Mouse (Mus musculus) lung, postnatal 0 days (tissue): ENCODE results near the gene Pgrmc2. TPM values are rescaled to one million over a fixed set of nuclear protein-coding genes. Genes with fewer than 3 reads are reported as not detected.

Source experiments
- ATAC-seq: fragments of 200-750 bp; cut with Nextera tagmentation; 2 replicates; pipeline ENCODE4 v1.8.0; 2017; ENCODE audit warnings: moderate library complexity
- DNase-seq: peaks from one replicate; pipeline ENCODE4 v3.0.0-alpha.2; 2016; ENCODE audit warnings: low spot score
- H3K27ac ChIP-seq: fragments of 300-500 bp; sonication (generic); 2 replicates; pipeline ENCODE4 v1.5.1; 2014; ENCODE audit warnings: antibody characterized with exemption, mild to moderate bottlenecking, low read length, mixed read lengths
- H3K27me3 ChIP-seq: fragments of 300-500 bp; sonication (generic); replicated peaks from 2 replicates; pipeline ENCODE4 v1.6.1; 2014; ENCODE audit warnings: low read length, mixed read lengths; ENCODE audit not compliant: insufficient read depth
- H3K36me3 ChIP-seq: fragments of 300-500 bp; sonication (generic); 2 replicates; pipeline ENCODE4 v1.6.1; 2014; ENCODE audit warnings: low read length, mixed read lengths; ENCODE audit not compliant: insufficient read depth
- H3K4me1 ChIP-seq: fragments of 300-500 bp; sonication (generic); 2 replicates; pipeline ENCODE4 v1.6.1; 2014; ENCODE audit warnings: antibody characterized with exemption, low read depth, low read length, mixed read lengths; ENCODE audit not compliant: insufficient read depth
- H3K4me2 ChIP-seq: fragments of 300-500 bp; sonication (generic); replicated peaks from 2 replicates; pipeline ENCODE4 v1.6.1; 2014; ENCODE audit warnings: low read depth, mild to moderate bottlenecking, low read length, moderate library complexity, mixed read lengths
- H3K4me3 ChIP-seq: fragments of 300-500 bp; sonication (generic); 2 replicates; pipeline ENCODE4 v1.5.1; 2014; ENCODE audit warnings: low read depth, low read length
- H3K9ac ChIP-seq: fragments of 300-500 bp; sonication (generic); replicated peaks from 2 replicates; pipeline ENCODE4 v1.6.1; 2014; ENCODE audit warnings: low read depth, mild to moderate bottlenecking
- H3K9me3 ChIP-seq: fragments of 300-500 bp; sonication (generic); 2 replicates; pipeline ENCODE4 v1.6.1; 2016; ENCODE audit warnings: low read length, mixed read lengths
- CTCF ChIP-seq: IDR thresholded peaks from 2 replicates; pipeline ENCODE4 v1.5.1; 2016; ENCODE audit warnings: antibody characterized with exemption, mild to moderate bottlenecking
- EP300 ChIP-seq: IDR thresholded peaks from 2 replicates; pipeline ENCODE4 v1.6.1; 2016; ENCODE audit warnings: antibody characterized with exemption, mild to moderate bottlenecking, control low read depth
- WGBS: fragments of 180-500 bp; shearing (Covaris S2); extraction: QIAGEN DNeasy Blood & Tissue Kit; methylation state at CpG from one replicate; pipeline ENCODE4 v1.1.7; 2014; 5-methylcytosine and 5-hydroxymethylcytosine counted together
- polyA plus RNA-seq: library from polyadenylated mRNA; unstranded; fragments of >200 nt; fragmentation: Nextera tagmentation; extraction: Ambion mirVana; gene quantifications from 2 replicates; pipeline ENCODE4 v1.2.1, GENCODE M21; 2015

Pgrmc2 gene
- polyA plus RNA-seq, 1 experiment from 2014 or later = 22.1 TPM

DNA sequence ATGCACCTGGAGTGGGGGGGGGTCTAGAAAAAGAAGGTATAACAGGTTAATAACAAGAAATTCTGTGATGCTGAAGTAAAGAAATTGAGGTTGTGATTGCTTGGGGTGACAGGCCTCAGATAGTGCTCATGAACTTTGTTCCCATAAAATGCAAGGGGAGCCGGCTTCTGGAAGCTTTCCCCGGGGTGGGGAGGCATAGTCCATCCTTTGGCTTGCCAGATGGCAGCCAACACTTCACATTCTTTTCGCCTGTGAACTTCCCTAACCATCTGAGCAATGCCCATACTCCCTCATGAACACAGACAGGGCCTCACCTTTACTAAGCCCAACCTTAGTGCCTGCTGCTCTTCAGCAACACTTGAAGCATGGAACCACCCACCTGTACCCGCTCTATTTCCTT is 9.5 kb upstream of the Pgrmc2 start:
- Histone ChIP-seq H3K4me3 (no peak overlapping the region), H3K9me3 (no peaks in the 10 kb centered on the region), H3K27me3 (no peaks in the 10 kb centered on the region), H3K36me3 (no peaks in the 10 kb centered on the region), H3K9ac (no peak overlapping the region), H3K27ac (no peak overlapping the region), H3K4me1 (no peaks in the 10 kb centered on the region), H3K4me2 (no peak overlapping the region)
- no peak for ATAC-seq
- 65% methylated on average over 4 of the region's 4 CpGs for WGBS
- DNase-seq = no peak
- TF ChIP-seq EP300 = no peak
- TF ChIP-seq CTCF = no peak

DNA sequence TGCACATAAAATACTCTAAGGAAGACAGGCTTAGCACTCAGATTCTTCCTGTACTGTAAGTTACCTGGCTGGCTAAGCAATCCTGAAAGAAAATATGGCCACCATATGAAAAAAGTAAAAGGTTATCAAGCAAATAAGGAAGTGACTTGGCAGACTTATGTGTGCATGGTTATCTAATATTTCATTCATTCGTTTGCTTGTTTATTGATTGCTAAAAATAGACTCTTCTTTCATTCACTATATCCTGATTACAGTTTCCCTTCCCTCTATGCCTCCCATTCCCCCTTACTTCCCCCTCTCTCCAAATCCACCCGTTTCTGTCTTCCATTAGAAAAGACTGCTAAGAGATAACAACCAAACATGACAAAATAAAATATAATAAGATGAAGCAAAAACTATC is 8.0 kb upstream of the Pgrmc2 start:
- H3K4me3 ChIP-seq = no peak overlapping the region
- H3K9me3 ChIP-seq = no peaks in the 10 kb centered on the region
- no peak overlapping the region for H3K4me2 ChIP-seq
- H3K27ac ChIP-seq = no peak overlapping the region
- no peak for DNase-seq
- no peaks in the 10 kb centered on the region for H3K4me1 ChIP-seq
- WGBS = 49% methylated on average over 2 of the region's 2 CpGs
- H3K36me3 ChIP-seq = no peaks in the 10 kb centered on the region
- no peak overlapping the region for H3K9ac ChIP-seq
- ATAC-seq = no peak
- no peaks in the 10 kb centered on the region for H3K27me3 ChIP-seq
- TF ChIP-seq EP300 (no peak), CTCF (no peak)

DNA sequence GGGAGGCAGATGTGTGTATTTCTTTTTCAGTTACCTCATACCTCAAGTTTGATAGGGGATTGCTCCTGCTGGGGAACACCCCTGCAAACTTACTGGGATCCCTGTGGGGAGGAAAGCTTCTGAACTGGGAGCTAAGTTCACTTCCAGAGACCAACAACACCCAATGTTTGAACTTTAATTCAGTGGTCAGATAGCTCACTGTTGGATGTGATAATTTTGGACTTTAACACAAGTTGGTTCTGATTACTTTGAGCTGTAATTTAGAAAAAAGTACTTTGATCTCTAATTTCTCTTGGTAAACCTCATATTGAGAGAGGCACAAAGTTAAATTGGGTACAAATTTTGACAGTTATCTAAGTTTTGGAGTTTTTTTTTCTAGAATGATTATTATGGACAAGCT is 4.2 kb upstream of the Pgrmc2 start:
- Histone ChIP-seq H3K4me3 (no peak overlapping the region), H3K27me3 (no peaks in the 10 kb centered on the region), H3K4me1 (no peaks in the 10 kb centered on the region), H3K9me3 (no peaks in the 10 kb centered on the region), H3K36me3 (no peaks in the 10 kb centered on the region), H3K4me2 (no peak overlapping the region), H3K9ac (no peak overlapping the region), H3K27ac (no peak overlapping the region)
- ATAC-seq = no peak
- DNase-seq = no peak
- TF ChIP-seq CTCF (no peak), EP300 (no peak)

GRCm38 (mm10) chr3:41084421-41084820 is 1.6 kb upstream of the Pgrmc2 start:
- Histone ChIP-seq H3K27ac (no peak overlapping the region), H3K36me3 (no peaks in the 10 kb centered on the region), H3K4me2 (no peak overlapping the region), H3K4me1 (peaks cover 9% of the 10 kb centered on the region), H3K4me3 (no peak overlapping the region), H3K27me3 (no peaks in the 10 kb centered on the region), H3K9ac (no peak overlapping the region), H3K9me3 (no peaks in the 10 kb centered on the region)
- DNase-seq = no peak
- TF ChIP-seq CTCF (no peak), EP300 (no peak)
- no peak for ATAC-seq
- WGBS = 89% methylated on average over 5 of the region's 5 CpGs

DNA sequence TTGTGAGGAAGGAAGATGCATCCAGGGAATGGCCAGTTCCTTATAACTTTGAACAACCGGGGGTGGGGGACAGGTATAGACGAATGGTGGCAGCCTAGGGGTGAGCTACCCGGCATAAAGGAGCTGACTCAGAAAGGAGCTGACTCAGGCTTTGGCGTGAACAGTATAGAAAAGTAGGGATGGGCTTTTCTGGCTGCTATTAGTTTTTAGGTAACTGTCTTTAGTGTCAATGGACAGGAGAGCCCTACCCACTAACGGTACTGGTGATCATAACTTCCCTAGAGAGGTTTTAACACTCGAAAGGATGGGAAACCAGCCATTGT is 905 bp upstream of the Pgrmc2 start:
- Histone ChIP-seq H3K4me3 (peak overlapping the region; percentile 88), H3K27me3 (no peaks in the 10 kb centered on the region), H3K27ac (peak overlapping the region; percentile 81), H3K4me1 (peaks cover 9% of the 10 kb centered on the region), H3K36me3 (no peaks in the 10 kb centered on the region), H3K4me2 (peak overlapping the region; percentile 97), H3K9ac (peak overlapping the region; percentile 41), H3K9me3 (no peaks in the 10 kb centered on the region)
- DNase-seq = peak; percentile 19
- TF ChIP-seq EP300 (no peak), CTCF (no peak)
- 1% methylated on average over 6 of the region's 6 CpGs for WGBS
- no peak for ATAC-seq

GRCm38 (mm10) chr3:41082520-41082884 is 344 bp downstream of the Pgrmc2 start:
- H3K9ac ChIP-seq = peak overlapping the region; percentile 59
- TF ChIP-seq EP300 = no peak
- no peak for TF ChIP-seq CTCF
- no peaks in the 10 kb centered on the region for H3K27me3 ChIP-seq
- H3K36me3 ChIP-seq = no peaks in the 10 kb centered on the region
- peaks cover 9% of the 10 kb centered on the region for H3K4me1 ChIP-seq
- H3K4me2 ChIP-seq = peak overlapping the region; percentile 97
- peak overlapping the region; percentile 84 for H3K27ac ChIP-seq
- ATAC-seq = peak; percentile 13
- no peaks in the 10 kb centered on the region for H3K9me3 ChIP-seq
- no peak for DNase-seq
- WGBS = under 1% methylated on average over 18 of the region's 43 CpGs
- H3K4me3 ChIP-seq = peak overlapping the region; percentile 88
